Mouse (Mus musculus): ENCODE data around the gene Rbm38.

The Rbm38 gene

GRCm38 (mm10) chr2:173036611-173037010, 16.3 kb downstream of the Rbm38 start:
- DNase-seq (ENCODE audit: low read depth, low spot score) = no peak

- DNase-seq (ENCODE audit: low read depth, low spot score) = no peak
These were observed 17.0 kb downstream of the Rbm38 start for GRCm38 (mm10) chr2:173037347-173037746.

- no peak for DNase-seq (ENCODE audit: low read depth, low spot score)
These were observed 17.7 kb downstream of the Rbm38 start for GRCm38 (mm10) chr2:173037827-173038607.

DNA sequence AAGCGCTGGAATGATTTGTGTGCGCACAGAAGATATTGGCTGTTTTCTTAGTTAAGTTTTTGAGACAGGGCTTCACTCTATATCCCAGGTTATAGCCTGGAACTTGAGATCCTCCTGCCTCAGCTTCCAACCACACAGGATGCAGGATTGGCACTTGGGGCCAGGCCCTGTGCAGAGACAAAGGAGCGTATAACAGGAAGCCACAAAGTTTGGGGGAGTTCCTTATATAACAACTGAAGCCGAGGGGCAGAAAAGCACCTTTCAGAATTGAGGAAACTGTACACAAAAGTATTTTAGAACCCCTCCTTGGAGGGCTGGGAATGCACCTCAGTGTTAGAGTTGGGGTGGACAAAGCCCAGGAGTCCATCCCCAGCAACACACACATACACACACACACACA, 18.7 kb downstream of the Rbm38 start:
- no peak for DNase-seq (ENCODE audit: low read depth, low spot score)

DNA sequence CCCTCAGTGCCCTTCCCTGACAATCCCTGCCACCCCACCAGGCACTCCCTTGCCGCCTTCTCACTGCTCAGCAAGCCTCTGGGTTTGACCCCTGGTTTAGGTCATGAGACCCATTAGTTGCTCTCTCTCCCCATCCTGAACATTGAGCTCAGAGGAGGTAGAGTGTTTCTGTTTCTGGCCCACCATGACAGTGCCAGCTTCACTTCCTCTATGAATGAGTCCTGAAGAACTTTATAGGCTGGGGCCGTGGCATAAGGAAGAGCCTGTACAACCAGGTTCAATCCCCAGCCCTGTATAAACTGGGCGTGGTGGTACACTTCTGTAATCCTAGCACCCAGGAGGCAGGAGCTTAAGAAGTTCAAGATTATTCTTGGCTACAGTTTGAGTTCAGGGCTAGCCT, 20.5 kb downstream of the Rbm38 start:
- no peak for DNase-seq (ENCODE audit: low read depth, low spot score)

DNA sequence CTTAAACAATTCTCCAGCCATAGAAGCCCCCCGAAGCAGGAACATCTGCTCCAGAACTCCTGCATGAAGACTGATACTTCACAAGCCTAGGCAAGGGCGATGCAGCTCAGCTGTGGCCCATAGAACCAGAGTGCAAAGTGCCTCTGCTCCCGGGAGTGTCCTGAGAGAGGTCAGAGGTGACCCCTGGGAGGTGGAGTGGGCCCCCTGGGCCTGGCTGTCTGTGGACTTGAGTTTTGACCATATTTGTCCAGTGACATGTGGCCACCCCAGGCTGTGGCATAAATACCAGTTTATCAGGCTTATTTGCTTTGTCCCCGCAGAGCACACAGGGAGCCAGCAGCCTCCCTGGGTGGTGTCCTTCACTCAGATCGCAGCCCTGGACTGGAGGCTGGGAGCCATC, 20.9 kb downstream of the Rbm38 start:
- no peak for DNase-seq (ENCODE audit: low read depth, low spot score)

- no peak for DNase-seq (ENCODE audit: low read depth, low spot score)
These were observed 21.6 kb downstream of the Rbm38 start for GRCm38 (mm10) chr2:173041893-173042292.

DNA sequence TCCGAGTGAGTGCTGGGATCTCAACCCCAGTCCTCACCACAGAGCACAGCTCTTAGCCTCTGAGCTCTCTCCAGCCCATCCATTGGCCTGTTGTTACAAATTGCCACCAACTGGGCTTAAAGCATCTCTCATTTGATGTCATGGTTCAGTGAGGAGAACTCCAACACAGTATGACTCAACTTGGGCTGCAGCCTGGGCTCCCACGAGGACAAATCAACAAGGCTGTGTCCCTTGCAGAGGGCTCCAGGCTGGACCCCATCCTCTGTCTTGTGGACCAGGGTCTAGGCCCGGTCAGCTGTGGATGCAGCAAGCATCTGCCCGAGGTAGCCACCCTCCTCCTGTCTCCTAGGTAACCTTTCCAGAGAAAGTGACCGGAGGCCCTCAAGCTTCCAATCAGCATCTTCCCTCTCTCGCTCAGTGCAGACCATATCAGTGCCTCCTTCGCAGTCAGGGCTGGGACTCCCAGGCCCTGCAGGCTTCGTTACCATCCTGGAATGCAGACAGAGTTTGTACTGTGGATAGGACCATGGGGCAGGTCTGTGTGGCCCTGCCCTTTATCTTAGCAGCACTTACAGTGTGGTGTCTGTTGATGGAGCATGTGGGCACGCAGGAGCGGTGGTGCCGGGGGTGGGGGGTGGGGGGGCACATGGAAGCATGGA, 22.3 kb downstream of the Rbm38 start:
- no peak for DNase-seq (ENCODE audit: low read depth, low spot score)

GRCm38 (mm10) chr2:173044198-173044970, 24.1 kb downstream of the Rbm38 start:
- no peak for DNase-seq (ENCODE audit: low read depth, low spot score)

- peak; percentile 41 for DNase-seq (ENCODE audit: low read depth, low spot score)
These were observed 26.4 kb downstream of the Rbm38 start for GRCm38 (mm10) chr2:173046582-173047297.

GRCm38 (mm10) chr2:173047471-173047870, 27.2 kb downstream of the Rbm38 start:
- no peak for DNase-seq (ENCODE audit: low read depth, low spot score)

- no peak for DNase-seq (ENCODE audit: low read depth, low spot score)
These were observed 27.9 kb downstream of the Rbm38 start for GRCm38 (mm10) chr2:173048041-173048745.

- peak; percentile 38 for DNase-seq (ENCODE audit: low read depth, low spot score)
These were observed 28.9 kb downstream of the Rbm38 start for GRCm38 (mm10) chr2:173049231-173049630.

- no peak for DNase-seq (ENCODE audit: low read depth, low spot score)
These were observed 29.5 kb downstream of the Rbm38 start for GRCm38 (mm10) chr2:173049817-173050216.

- no peak for DNase-seq (ENCODE audit: low read depth, low spot score)
These were observed 30.5 kb downstream of the Rbm38 start for GRCm38 (mm10) chr2:173050604-173051382.

DNA sequence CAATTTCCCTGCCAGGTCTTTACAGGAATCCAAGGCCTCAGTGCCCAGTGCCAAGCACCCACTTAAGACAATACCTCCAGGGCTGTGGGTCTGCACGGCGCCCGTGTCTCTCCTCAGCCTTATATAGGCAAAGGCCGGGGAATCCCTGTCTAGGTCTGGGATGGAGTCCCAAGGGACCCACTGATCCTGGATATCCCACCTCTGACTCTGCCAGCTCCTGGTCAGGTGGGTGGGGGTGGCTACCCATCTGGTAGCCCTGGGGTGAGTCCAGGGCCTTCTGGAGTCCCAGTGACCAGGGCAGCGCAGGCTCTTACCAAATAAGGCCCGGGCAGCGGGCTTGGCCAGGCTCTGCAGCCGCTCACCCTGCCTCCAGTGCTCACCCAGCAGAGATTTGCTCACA, 32.6 kb downstream of the Rbm38 start:
- DNase-seq (ENCODE audit: low read depth, low spot score) = no peak

DNA sequence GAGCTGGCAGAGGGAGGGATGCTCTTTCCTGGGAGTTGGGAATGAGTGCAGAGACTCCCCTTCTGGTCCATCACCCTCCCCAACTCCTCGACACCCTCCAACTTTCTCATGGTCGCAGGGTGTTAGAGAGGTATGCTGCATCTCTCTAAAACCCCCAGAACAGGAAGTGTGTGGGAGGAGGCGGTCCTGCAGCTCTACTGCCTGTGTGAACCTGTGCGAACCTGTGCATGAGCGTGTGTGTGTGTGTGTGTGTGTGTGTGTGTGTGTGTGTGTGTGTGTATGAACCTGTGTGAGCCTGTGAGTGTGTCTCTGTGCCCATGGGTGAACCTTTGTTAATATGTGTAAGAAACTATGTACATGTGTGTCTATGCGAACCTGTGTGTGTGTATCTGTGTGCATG, 33.5 kb downstream of the Rbm38 start:
- no peak for DNase-seq (ENCODE audit: low read depth, low spot score)

DNA sequence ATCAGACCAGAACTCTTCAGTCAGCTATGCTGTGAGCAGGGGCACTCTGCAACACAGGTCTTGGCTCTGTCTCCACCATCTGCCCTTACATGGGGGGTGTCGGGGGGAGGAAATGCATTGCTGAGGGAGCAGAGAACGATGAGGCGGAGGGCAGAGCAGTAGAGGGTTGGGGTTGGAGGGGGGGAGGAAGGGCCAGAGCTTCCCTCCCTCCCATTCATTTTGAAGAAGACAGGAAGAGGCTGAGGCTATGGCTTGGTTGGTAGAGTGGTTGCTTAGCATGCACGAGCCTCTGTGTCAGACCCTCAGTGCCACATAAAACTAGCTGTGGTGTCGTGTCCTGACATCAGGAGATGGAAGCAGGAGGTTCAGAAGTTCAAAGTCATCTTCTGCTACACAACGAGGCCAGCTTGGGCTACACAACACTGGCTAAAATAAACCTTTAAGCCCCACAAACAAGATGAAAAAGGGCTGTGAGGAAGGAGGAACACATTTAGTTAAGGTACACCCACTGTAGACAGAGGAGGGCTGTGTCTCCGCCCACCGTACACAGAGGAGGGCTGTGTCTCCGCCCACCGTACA, 36.1 kb downstream of the Rbm38 start:
- no peak for DNase-seq (ENCODE audit: low read depth, low spot score)

DNA sequence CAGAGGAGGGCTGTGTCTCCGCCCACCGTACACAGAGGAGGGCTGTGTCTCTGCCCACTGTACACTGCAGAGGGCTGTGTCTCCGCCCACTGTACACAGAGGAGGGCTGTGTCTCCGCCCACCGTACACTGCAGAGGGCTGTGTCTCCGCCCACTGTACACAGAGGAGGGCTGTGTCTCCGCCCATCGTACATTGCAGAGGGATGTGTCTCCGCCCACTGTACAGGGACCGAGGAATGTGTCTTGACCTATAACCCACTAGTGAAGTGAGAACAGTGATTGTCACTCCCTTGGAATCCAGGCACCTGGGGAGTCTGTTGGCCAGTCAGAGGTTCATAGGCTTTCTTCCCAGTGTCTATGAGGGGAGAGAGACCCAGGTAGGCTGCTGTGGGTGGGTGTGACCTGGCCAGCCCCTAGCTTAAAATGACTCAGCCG, 36.6 kb downstream of the Rbm38 start:
- peak; percentile 96 for DNase-seq (ENCODE audit: low read depth, low spot score)

- no peak for DNase-seq (ENCODE audit: low read depth, low spot score)
These were observed 37.3 kb downstream of the Rbm38 start for GRCm38 (mm10) chr2:173057623-173058022.
